11 mouse cellular contexts compared by ENCODE assay signal in the genomic region with DNA sequence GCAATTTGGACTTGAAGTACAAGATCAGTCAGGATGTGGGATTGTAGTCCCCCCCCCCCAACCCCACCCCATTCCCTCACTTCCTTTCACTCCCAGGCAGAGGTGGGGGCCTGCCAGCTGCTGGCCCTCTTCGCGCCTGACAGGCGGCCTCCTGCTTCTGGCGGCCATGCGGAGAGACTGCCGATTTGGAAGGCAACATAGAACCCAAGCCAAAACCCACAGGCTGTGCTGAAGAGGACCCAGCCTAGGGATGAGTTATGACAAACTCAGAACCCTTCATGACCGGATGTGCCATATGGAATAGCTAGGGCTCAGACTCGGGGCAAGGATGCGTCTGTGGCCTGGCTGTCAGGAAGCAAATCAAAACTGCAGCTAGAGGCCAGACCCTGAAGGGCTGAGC.
DNase-seq lines count a peak whose midpoint lies in the region; ATAC-seq and TF ChIP-seq lines count a peak whose summit lies in the region.
"Had no signal": no experiment of that assay in that cellular context is flagged by ENCODE, and none has a peak within 500 bp of the region (broad histone marks: within the 10 kb centered on the region; RNA-seq: fewer than 3 reads in every experiment).

No protein-coding gene starts in this region.

- TF ChIP-seq CTCF in gastrocnemius, adult 2 months (IDR thresholded peaks at IDR 0.05), result no peak

- no peak for ATAC-seq in midbrain, embryonic 11.5 days (ENCODE audit: low FRiP score)
- peak; percentile 58 for ATAC-seq in intestine, embryonic 15.5 days
- ATAC-seq in liver, embryonic 11.5 days (replicated peaks; ENCODE audit: low FRiP score), result no peak

- peaks cover 13% of the 10 kb centered on the region; the same call in 1 of the 2 replicates for H3K4me1 ChIP-seq in midbrain, embryonic 10.5 days
- H3K4me1 ChIP-seq in midbrain, embryonic 11.5 days (ENCODE audit: control insufficient read depth, insufficient read depth, low read length), result no peaks in the 10 kb centered on the region
- H3K4me1 ChIP-seq in intestine, embryonic 15.5 days (replicated peaks), result no peaks in the 10 kb centered on the region
- H3K4me1 ChIP-seq in liver, embryonic 11.5 days (replicated peaks; ENCODE audit: control insufficient read depth, insufficient read depth, low read length), result no peaks in the 10 kb centered on the region
- H3K4me1 ChIP-seq: hindbrain, embryonic 12.5 days had no signal

- WGBS in midbrain, embryonic 10.5 days, result 86% methylated on average over 9 of the region's 9 CpGs
- WGBS in midbrain, embryonic 11.5 days, result 88% methylated on average over 9 of the region's 9 CpGs
- WGBS in intestine, embryonic 15.5 days, result 60% methylated on average over 9 of the region's 9 CpGs
- 79% methylated on average over 9 of the region's 9 CpGs for WGBS in liver, embryonic 11.5 days

- no peaks in the 10 kb centered on the region for H3K27me3 ChIP-seq in midbrain, embryonic 10.5 days (ENCODE audit: low read depth, poor library complexity, severe bottlenecking)
- no peaks in the 10 kb centered on the region for H3K27me3 ChIP-seq in midbrain, embryonic 11.5 days (ENCODE audit: control insufficient read depth, insufficient read depth, low read length)
- no peaks in the 10 kb centered on the region for H3K27me3 ChIP-seq in intestine, embryonic 15.5 days (replicated peaks)
- no peaks in the 10 kb centered on the region for H3K27me3 ChIP-seq in liver, embryonic 11.5 days (replicated peaks; ENCODE audit: control insufficient read depth, insufficient read depth, low read length)
- H3K27me3 ChIP-seq: hindbrain, embryonic 12.5 days; neural tube, embryonic 13.5 days had no signal

- peak; percentile 52 for DNase-seq in gastrocnemius, adult 2 months
- no peak for DNase-seq in gastrocnemius, adult 18-20 months (ENCODE audit: low spot score)
- no peak for DNase-seq in midbrain, embryonic 10.5 days (ENCODE audit: low spot score)
- no peak for DNase-seq in midbrain, embryonic 11.5 days (ENCODE audit: low spot score, missing footprints)
- peak; percentile 9 to 69 for DNase-seq in lung, postnatal 4 days
- DNase-seq in left cerebral cortex, postnatal 14 days (ENCODE audit: low spot score in 2 of 2), result no peak
- no peak for DNase-seq in liver, embryonic 11.5 days (ENCODE audit: low spot score)

- intact Hi-C loops in gastrocnemius, adult 2 months (cut with DNase I), result no loop called here
- intact Hi-C loops in left cerebral cortex, postnatal 14 days (cut with DNase I), result no loop called here

- H3K4me2 ChIP-seq in midbrain, embryonic 11.5 days, result no peak overlapping the region
- no peak overlapping the region for H3K4me2 ChIP-seq in intestine, embryonic 15.5 days (replicated peaks)
- no peak overlapping the region for H3K4me2 ChIP-seq in liver, embryonic 11.5 days
- H3K4me2 ChIP-seq: hindbrain, embryonic 12.5 days; neural tube, embryonic 13.5 days had no signal

- no peak overlapping the region for H3K27ac ChIP-seq in gastrocnemius, adult 2 months
- 0 out of 2 replicates have a peak overlapping the region, but pooled peaks have one; percentile 0 for H3K27ac ChIP-seq in midbrain, embryonic 10.5 days (replicated peaks)
- H3K27ac ChIP-seq in midbrain, embryonic 11.5 days (ENCODE audit: low read depth, low read length), result no peak overlapping the region
- H3K27ac ChIP-seq in intestine, embryonic 15.5 days, result 0 out of 2 replicates have a peak overlapping the region, but pooled peaks have one; percentile 6
- H3K27ac ChIP-seq in liver, embryonic 11.5 days (ENCODE audit: low read depth, low read length), result no peak overlapping the region
- H3K27ac ChIP-seq: hindbrain, embryonic 12.5 days; neural tube, embryonic 13.5 days had no signal

- no peaks in the 10 kb centered on the region for H3K9me3 ChIP-seq in midbrain, embryonic 10.5 days (replicated peaks)
- H3K9me3 ChIP-seq in midbrain, embryonic 11.5 days (ENCODE audit: control insufficient read depth, low read length), result no peaks in the 10 kb centered on the region
- H3K9me3 ChIP-seq in intestine, embryonic 15.5 days, result no peaks in the 10 kb centered on the region
- no peaks in the 10 kb centered on the region for H3K9me3 ChIP-seq in liver, embryonic 11.5 days (ENCODE audit: control insufficient read depth, low read length)
- H3K9me3 ChIP-seq: hindbrain, embryonic 12.5 days; neural tube, embryonic 13.5 days had no signal

- H3K4me3 ChIP-seq in gastrocnemius, adult 2 months, result no peak overlapping the region
- no peak overlapping the region for H3K4me3 ChIP-seq in midbrain, embryonic 10.5 days
- no peak overlapping the region for H3K4me3 ChIP-seq in midbrain, embryonic 11.5 days (ENCODE audit: low read depth, low read length)
- H3K4me3 ChIP-seq in intestine, embryonic 15.5 days (replicated peaks), result no peak overlapping the region
- no peak overlapping the region for H3K4me3 ChIP-seq in liver, embryonic 11.5 days (ENCODE audit: low read depth, low read length)
- H3K4me3 ChIP-seq: erythroblast, embryonic 14.5 days; hindbrain, embryonic 12.5 days; neural tube, embryonic 13.5 days had no signal

- H3K9ac ChIP-seq in midbrain, embryonic 11.5 days (ENCODE audit: low read length), result no peak overlapping the region
- no peak overlapping the region for H3K9ac ChIP-seq in intestine, embryonic 15.5 days
- H3K9ac ChIP-seq in liver, embryonic 11.5 days (ENCODE audit: low read depth, low read length), result no peak overlapping the region
- H3K9ac ChIP-seq: hindbrain, embryonic 12.5 days; neural tube, embryonic 13.5 days had no signal

- H3K36me3 ChIP-seq in midbrain, embryonic 10.5 days, result no peaks in the 10 kb centered on the region
- H3K36me3 ChIP-seq in midbrain, embryonic 11.5 days (ENCODE audit: control insufficient read depth, insufficient read depth, low read length), result no peaks in the 10 kb centered on the region
- H3K36me3 ChIP-seq in intestine, embryonic 15.5 days, result no peaks in the 10 kb centered on the region
- no peaks in the 10 kb centered on the region for H3K36me3 ChIP-seq in liver, embryonic 11.5 days (ENCODE audit: control insufficient read depth, insufficient read depth, low read length)
- H3K36me3 ChIP-seq: hindbrain, embryonic 12.5 days; neural tube, embryonic 13.5 days had no signal

Comparison
In these comparisons a context has a peak if more than half of its experiments do, and no peak if none do; other contexts are left out.
1. DNase-seq: peak in gastrocnemius, adult 2 months (single experiment) and lung, postnatal 4 days (2 of 2); none in gastrocnemius, adult 18-20 months (single experiment), midbrain, embryonic 10.5 days (single experiment), midbrain, embryonic 11.5 days (single experiment), left cerebral cortex, postnatal 14 days (0 of 2) and liver, embryonic 11.5 days (single experiment).
2. H3K27ac ChIP-seq: peak in midbrain, embryonic 10.5 days (single experiment) and intestine, embryonic 15.5 days (single experiment); none in gastrocnemius, adult 2 months (single experiment), midbrain, embryonic 11.5 days (single experiment) and liver, embryonic 11.5 days (single experiment).